Mouse (Mus musculus) lung, embryonic 14.5 days (tissue): Measurements from ENCODE around the gene Nme7. TPM values are rescaled to one million over a fixed set of nuclear protein-coding genes. Genes with fewer than 3 reads are reported as not detected.

Experiments used
- ATAC-seq: fragments of 200-750 bp; cut with Nextera tagmentation; 2 replicates; pipeline ENCODE4 v1.8.0; 2017; ENCODE audit warnings: mild to moderate bottlenecking, moderate TSS enrichment, moderate library complexity; ENCODE audit not compliant: insufficient read depth
- DNase-seq: peaks from one replicate; pipeline ENCODE4 v3.0.0-alpha.2; 2015
- H3K27ac ChIP-seq: fragments of 300-500 bp; sonication (generic); 2 replicates; pipeline ENCODE4 v1.5.1; 2014; ENCODE audit warnings: low read depth, mild to moderate bottlenecking, moderate library complexity
- H3K27me3 ChIP-seq: fragments of 300-500 bp; sonication (generic); 2 replicates; pipeline ENCODE4 v1.6.1; 2014; ENCODE audit warnings: low read length, control low read depth; ENCODE audit not compliant: insufficient read depth
- H3K36me3 ChIP-seq: fragments of 300-500 bp; sonication (generic); 2 replicates; pipeline ENCODE4 v1.6.1; 2014; ENCODE audit warnings: control low read depth; ENCODE audit not compliant: insufficient read depth
- H3K4me1 ChIP-seq: fragments of 300-500 bp; sonication (generic); 2 replicates; pipeline ENCODE4 v1.6.1; 2014; ENCODE audit warnings: antibody characterized with exemption, control low read depth; ENCODE audit not compliant: insufficient read depth
- H3K4me2 ChIP-seq: fragments of 300-500 bp; sonication (generic); 2 replicates; pipeline ENCODE4 v1.6.1; 2014; ENCODE audit warnings: mild to moderate bottlenecking
- H3K4me3 ChIP-seq: fragments of 300-500 bp; sonication (generic); 2 replicates; pipeline ENCODE4 v1.5.1; 2014; ENCODE audit warnings: low read depth, low read length
- H3K9ac ChIP-seq: fragments of 300-500 bp; sonication (generic); 2 replicates; pipeline ENCODE4 v1.6.1; 2014
- H3K9me3 ChIP-seq: fragments of 300-500 bp; sonication (generic); 2 replicates; pipeline ENCODE4 v1.6.1; 2016; ENCODE audit warnings: low read depth, low read length, control low read depth
- CTCF ChIP-seq: IDR thresholded peaks from 2 replicates; pipeline ENCODE4 v1.5.1; 2016; ENCODE audit warnings: antibody characterized with exemption, low read depth
- WGBS: fragments of 180-500 bp; shearing (Covaris S2); extraction: QIAGEN DNeasy Blood & Tissue Kit; methylation state at CpG from one replicate; pipeline ENCODE4 v1.1.7; 2014; 5-methylcytosine and 5-hydroxymethylcytosine counted together
- polyA plus RNA-seq: library from polyadenylated mRNA; unstranded; fragments of >200 nt; fragmentation: Nextera tagmentation; extraction: Ambion mirVana; gene quantifications from 2 replicates; pipeline ENCODE4 v1.2.1, GENCODE M21; 2014

Nme7 gene
- polyA plus RNA-seq, 1 experiment from 2014 or later, result 32.6 TPM

GRCm38 (mm10) chr1:164475895-164476294 lies 172.0 kb downstream of the Nme7 start:
- ATAC-seq, result no peak
- Histone ChIP-seq H3K9ac (no peak overlapping the region), H3K27ac (no peak overlapping the region)

DNA sequence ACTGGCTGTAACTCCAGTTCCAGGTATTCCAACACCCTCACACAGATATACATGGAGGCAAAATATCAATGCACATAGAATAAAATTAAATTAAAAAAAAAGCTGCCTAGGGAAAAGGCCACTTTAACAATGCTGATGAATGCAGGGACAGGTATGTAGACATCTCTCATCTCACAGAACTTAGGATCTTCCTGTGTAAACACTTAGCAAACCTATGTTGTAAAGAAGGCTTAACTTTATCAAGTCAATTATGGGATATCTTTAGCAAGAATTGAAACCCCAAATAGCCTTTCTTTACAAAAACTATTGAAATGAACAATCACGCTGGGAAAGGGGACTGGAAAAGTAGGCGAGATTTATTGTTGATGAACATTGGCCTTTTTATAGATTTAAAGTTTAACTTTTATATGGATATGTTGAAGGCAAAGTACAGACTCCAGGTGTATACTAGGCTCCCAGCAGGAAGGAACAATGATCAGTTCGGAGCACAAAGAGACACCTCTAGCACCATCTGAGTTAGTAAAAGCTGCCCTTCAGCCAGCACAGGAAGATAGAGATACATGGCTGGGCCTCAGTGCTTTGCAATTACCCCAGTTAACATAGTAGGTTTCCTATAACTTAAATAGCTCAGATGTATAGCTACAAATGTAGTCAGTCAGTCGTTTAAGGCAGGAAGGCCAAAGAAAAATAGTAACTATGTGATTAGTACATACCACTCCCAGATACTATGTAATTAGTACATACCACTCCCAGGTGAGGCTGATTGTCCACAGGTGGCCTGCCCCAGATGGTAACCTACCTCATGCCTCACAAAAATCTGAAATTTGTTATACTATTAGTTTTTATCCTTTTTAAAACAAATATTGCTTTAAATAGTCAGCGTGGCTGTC lies 177.1 kb downstream of the Nme7 start:
- TF ChIP-seq CTCF, result no peak
- no peak overlapping the region for H3K4me2 ChIP-seq
- no peak overlapping the region for H3K4me3 ChIP-seq
- H3K4me1 ChIP-seq, result no peaks in the 10 kb centered on the region
- no peak overlapping the region for H3K9ac ChIP-seq
- H3K9me3 ChIP-seq, result no peaks in the 10 kb centered on the region
- no peaks in the 10 kb centered on the region for H3K27me3 ChIP-seq
- ATAC-seq, result no peak
- WGBS, result 78% methylated on average over 5 of the region's 5 CpGs
- no peaks in the 10 kb centered on the region for H3K36me3 ChIP-seq
- no peak for DNase-seq
- H3K27ac ChIP-seq, result no peak overlapping the region

More at GRCm38 (mm10) chr1:164475895-164476294, 172.0 kb downstream of the Nme7 start:
- no peak overlapping the region for H3K4me2 ChIP-seq
- WGBS, result 80% methylated on average over 4 of the region's 4 CpGs
- no peaks in the 10 kb centered on the region for H3K27me3 ChIP-seq
- H3K4me3 ChIP-seq, result no peak overlapping the region
- H3K4me1 ChIP-seq, result no peaks in the 10 kb centered on the region
- H3K36me3 ChIP-seq, result no peaks in the 10 kb centered on the region
- H3K9me3 ChIP-seq, result no peaks in the 10 kb centered on the region
- TF ChIP-seq CTCF, result no peak
- no peak for DNase-seq

GRCm38 (mm10) chr1:164481645-164482354 lies 177.9 kb downstream of the Nme7 start:
- Histone ChIP-seq H3K4me1 (no peaks in the 10 kb centered on the region), H3K36me3 (no peaks in the 10 kb centered on the region), H3K27ac (no peak overlapping the region), H3K4me2 (no peak overlapping the region), H3K9ac (no peak overlapping the region), H3K4me3 (no peak overlapping the region), H3K9me3 (no peaks in the 10 kb centered on the region), H3K27me3 (no peaks in the 10 kb centered on the region)
- WGBS, result 36% methylated on average over 9 of the region's 9 CpGs
- TF ChIP-seq CTCF, result no peak
- no peak for DNase-seq
- ATAC-seq, result no peak

DNA sequence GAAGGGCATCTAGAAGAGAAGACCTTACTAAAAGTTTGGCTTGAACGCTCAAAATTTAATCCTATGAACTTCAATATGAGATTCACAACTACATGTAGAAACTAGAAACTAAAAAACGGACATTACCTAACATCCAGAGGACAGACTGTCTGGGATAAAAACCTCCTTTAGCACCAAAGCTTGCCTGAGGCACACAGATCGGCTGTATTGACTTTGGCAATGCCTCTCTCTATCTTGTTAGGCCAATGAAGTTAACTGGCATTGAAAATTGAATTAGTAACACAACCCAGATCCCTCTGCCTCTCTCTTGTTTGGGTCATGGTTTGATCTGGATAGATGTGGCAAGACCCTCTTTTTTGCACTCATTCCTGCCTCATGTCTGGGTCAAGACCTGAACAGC lies 178.9 kb downstream of the Nme7 start:
- H3K9ac ChIP-seq, result no peak overlapping the region
- no peak overlapping the region for H3K4me3 ChIP-seq
- DNase-seq (no peak), ATAC-seq (no peak)
- 86% methylated on average over 3 of the region's 3 CpGs for WGBS
- H3K36me3 ChIP-seq, result no peaks in the 10 kb centered on the region
- no peaks in the 10 kb centered on the region for H3K4me1 ChIP-seq
- H3K4me2 ChIP-seq, result no peak overlapping the region
- no peak overlapping the region for H3K27ac ChIP-seq
- TF ChIP-seq CTCF, result no peak
- no peaks in the 10 kb centered on the region for H3K27me3 ChIP-seq
- H3K9me3 ChIP-seq, result no peaks in the 10 kb centered on the region

GRCm38 (mm10) chr1:164483728-164484127 lies 179.8 kb downstream of the Nme7 start:
- Histone ChIP-seq H3K4me3 (no peak overlapping the region), H3K4me2 (no peak overlapping the region), H3K36me3 (no peaks in the 10 kb centered on the region), H3K4me1 (no peaks in the 10 kb centered on the region), H3K9ac (no peak overlapping the region), H3K27me3 (no peaks in the 10 kb centered on the region), H3K9me3 (no peaks in the 10 kb centered on the region), H3K27ac (no peak overlapping the region)
- DNase-seq (no peak), ATAC-seq (no peak)
- TF ChIP-seq CTCF, result no peak

Other genes with a start within 250 kb of the Nme7 start
- gene Sell, start 242.1 kb upstream of the Nme7 start, polyA plus RNA-seq, result 0.26 and 0.61 TPM in 2 replicates
- gene Selp, start 188.9 kb upstream of the Nme7 start, polyA plus RNA-seq, result not detected in 2 replicates
- gene F5, start 152.3 kb upstream of the Nme7 start, polyA plus RNA-seq, result 0.42 and 0.53 TPM in 2 replicates
- gene Slc19a2, start 55.1 kb upstream of the Nme7 start, polyA plus RNA-seq, result 9.2 and 9.4 TPM in 2 replicates
- 5.0 and 6.0 TPM in 2 replicates for gene Ccdc181, start 28.5 kb upstream of the Nme7 start, polyA plus RNA-seq
- gene Blzf1, start 3.4 kb downstream of the Nme7 start, polyA plus RNA-seq, result 23.9 and 27.8 TPM in 2 replicates
- 23.7 and 32.9 TPM in 2 replicates for gene Atp1b1, start 154.2 kb downstream of the Nme7 start, polyA plus RNA-seq